Mouse (Mus musculus): ENCODE data around the gene Igsf8.

DNA sequence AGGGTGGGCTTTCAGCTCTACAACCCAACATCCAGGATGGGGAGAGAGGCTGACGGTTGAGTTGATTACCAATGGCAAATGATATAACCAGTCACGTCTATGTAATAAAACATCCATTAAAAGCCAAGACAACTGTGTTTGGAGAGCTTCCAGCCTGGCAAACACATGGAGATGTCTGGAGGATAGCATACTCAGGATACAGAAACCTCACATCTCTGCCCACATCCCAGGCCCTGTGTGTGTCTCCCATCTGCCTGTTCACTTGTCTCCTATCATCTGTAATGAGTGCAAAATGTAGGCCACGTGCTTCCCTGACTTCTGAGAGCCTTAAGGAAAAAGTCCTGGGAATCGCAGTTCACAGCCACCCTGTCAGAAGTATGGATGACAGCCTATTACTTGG lies 14.2 kb upstream of the Igsf8 start:
- TF ChIP-seq POLR2A (IDR thresholded peaks at IDR 0.05; ENCODE audit: low read depth, low read length) = no peak
- TF ChIP-seq CTCF (IDR thresholded peaks at IDR 0.05; ENCODE audit: extremely low read depth, insufficient read depth, insufficient read length, insufficient replicate concordance) = no peak
